ENCODE assay signal across 9 mouse cellular contexts in the genomic region with DNA sequence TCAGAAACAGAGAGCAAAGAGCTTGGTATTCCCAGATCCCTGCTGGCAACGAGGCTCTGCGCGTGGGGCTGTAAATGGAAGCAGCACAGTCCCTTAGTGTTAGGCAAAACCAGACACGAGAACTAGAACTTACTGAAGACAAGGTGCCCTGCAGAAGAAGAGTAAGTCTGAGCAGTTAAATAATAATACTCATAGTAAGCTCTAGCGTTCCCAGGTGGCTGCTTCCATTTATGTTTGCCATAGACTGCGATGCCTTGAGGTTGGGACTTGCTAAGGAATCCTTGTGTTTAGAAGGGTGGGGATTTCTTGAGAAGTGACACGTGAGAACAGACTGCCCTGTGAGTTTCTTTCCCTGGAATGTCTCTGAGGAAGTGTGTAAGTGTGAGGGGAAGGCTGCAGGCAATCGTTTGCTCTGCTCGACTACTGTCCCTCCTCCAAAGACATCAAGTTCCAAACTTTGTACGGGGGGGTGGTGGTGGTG. TPM values are rescaled to one million over a fixed set of nuclear protein-coding genes. Genes with fewer than 3 reads are reported as not detected.
DNase-seq lines count a peak whose midpoint lies in the region; ATAC-seq and TF ChIP-seq lines count a peak whose summit lies in the region.
"Had no signal": no experiment of that assay in that cellular context is flagged by ENCODE, and none has a peak within 500 bp of the region (broad histone marks: within the 10 kb centered on the region; RNA-seq: fewer than 3 reads in every experiment).

No protein-coding gene starts in this region.

- peak overlapping the region; percentile 48 for H3K4me3 ChIP-seq in layer of hippocampus, adult 2 months
- H3K4me3 ChIP-seq in embryonic facial prominence, embryonic 15.5 days (replicated peaks): peak overlapping the region; percentile 56
- peak overlapping the region; percentile 82 for H3K4me3 ChIP-seq in myocyte

- DNase-seq in layer of hippocampus, adult 2 months (ENCODE audit: low spot score in 2 of 2): no peak
- DNase-seq in layer of hippocampus, postnatal 36 days: no peak
- DNase-seq in kidney, postnatal 4 days: peak; percentile 47 to 58
- no peak for DNase-seq in thymus, postnatal 0 days (ENCODE audit: low spot score)
- DNase-seq in gastrocnemius, adult 8-10 months (ENCODE audit: low spot score in 2 of 2): no peak

- H3K27me3 ChIP-seq in embryonic facial prominence, embryonic 15.5 days: no peaks in the 10 kb centered on the region
- H3K27me3 ChIP-seq in myocyte (ENCODE audit: control insufficient read depth, insufficient read depth, insufficient read length): no peaks in the 10 kb centered on the region

- H3K36me3 ChIP-seq in embryonic facial prominence, embryonic 15.5 days: no peaks in the 10 kb centered on the region
- H3K36me3 ChIP-seq in myocyte (ENCODE audit: control insufficient read depth, insufficient read depth): no peaks in the 10 kb centered on the region

- TF ChIP-seq CTCF in layer of hippocampus, adult 2 months (conservative IDR thresholded peaks at IDR 0.05): no peak

- H3K79me2 ChIP-seq in myocyte (ENCODE audit: control insufficient read depth, insufficient read depth): peaks cover 65% of the 10 kb centered on the region

- TF ChIP-seq POLR2A in myocyte (IDR thresholded peaks at IDR 0.05; ENCODE audit: insufficient read length, low read depth): no peak

- peak overlapping the region; percentile 72 for H3ac ChIP-seq in myocyte (ENCODE audit: control insufficient read depth, insufficient read length)

- H3K4me1 ChIP-seq in embryonic facial prominence, embryonic 15.5 days: peaks cover 56% of the 10 kb centered on the region

- peak overlapping the region; percentile 58 for H3K4me2 ChIP-seq in embryonic facial prominence, embryonic 15.5 days (replicated peaks)
- peak overlapping the region; percentile 97 for H3K4me2 ChIP-seq in myocyte (ENCODE audit: low read depth)

- peak overlapping the region; percentile 44; the same call in 1 of the 2 replicates for H3K9ac ChIP-seq in embryonic facial prominence, embryonic 15.5 days

- no peak for ATAC-seq in embryonic facial prominence, embryonic 15.5 days (ENCODE audit: insufficient number of reproducible peaks, low FRiP score, low TSS enrichment, low read depth)
- ATAC-seq in activated CD4-positive, CD25-positive, alpha-beta regulatory T cell, adult 4 months: no peak

- WGBS in embryonic facial prominence, embryonic 15.5 days: 6% methylated on average over 10 of the region's 10 CpGs

- H3K27ac ChIP-seq in layer of hippocampus, adult 2 months: peak overlapping the region; percentile 43; the same call in 1 of the 2 replicates
- peak overlapping the region; percentile 90 for H3K27ac ChIP-seq in embryonic facial prominence, embryonic 15.5 days (replicated peaks)

- H3K9me3 ChIP-seq in embryonic facial prominence, embryonic 15.5 days (replicated peaks): no peaks in the 10 kb centered on the region

TF ChIP-seq in myocyte, 11 proteins besides CTCF, POLR2A, EP300 and RAD21:
- no peak for TF ChIP-seq SRF (IDR thresholded peaks at IDR 0.05; ENCODE audit: control insufficient read depth, insufficient read length, low read depth)
- TF ChIP-seq REST (IDR thresholded peaks at IDR 0.05; ENCODE audit: insufficient read depth, insufficient read length): no peak
- TF ChIP-seq MYOD1 (IDR thresholded peaks at IDR 0.05; ENCODE audit: control insufficient read depth in 1 of 3, insufficient read length in 2 of 3, low read depth in 2 of 3): no peak
- no peak for TF ChIP-seq TCF12 (IDR thresholded peaks at IDR 0.05; ENCODE audit: insufficient read depth, poor library complexity, severe bottlenecking)
- TF ChIP-seq TCF3 (IDR thresholded peaks at IDR 0.05; ENCODE audit: insufficient read length, low read depth): no peak
- TF ChIP-seq MYOG (IDR thresholded peaks at IDR 0.05; ENCODE audit: control insufficient read depth in 1 of 3, insufficient read depth in 1 of 3, insufficient read length in 2 of 3, low read depth in 2 of 3): no peak

RNA-seq across cellular contexts. Expression of gene Cald1, which starts 1.4 kb away (rescaled TPM):
- total RNA-seq in layer of hippocampus, adult 2 months (2021): 10 to 100 TPM; 32.9 to 38.8 TPM
- total RNA-seq in layer of hippocampus, postnatal 36 days (2021): 10 to 100 TPM; 34.0 to 40.7 TPM
- 290 and 306 TPM in 2 replicates for polyA plus RNA-seq in embryonic facial prominence, embryonic 15.5 days (2015; fragmentation: Nextera tagmentation; extraction: Ambion mirVana)
- 88.1 TPM for polyA plus RNA-seq in myocyte (2012; fragmentation: generic; extraction: Trizol)
- not detected for polyA plus RNA-seq in activated CD4-positive, CD25-positive, alpha-beta regulatory T cell, adult 4 months (2017; shearing (Covaris generic))
- 28.7 and 34.0 TPM in 2 replicates for polyA plus RNA-seq in thymus, postnatal 0 days (2015; fragmentation: Nextera tagmentation; extraction: Ambion mirVana)
- 10 to 100 TPM; 11.5 to 27.6 (median 19.1) TPM for total RNA-seq in gastrocnemius, adult 8-10 months (2022)
- total RNA-seq: common myeloid progenitor, adult 5-6 weeks had no signal

Comparison
In these comparisons a context has a peak if more than half of its experiments do, and no peak if none do; other contexts are left out.
1. DNase-seq: peak in kidney, postnatal 4 days (2 of 2); none in layer of hippocampus, adult 2 months (0 of 2), layer of hippocampus, postnatal 36 days (0 of 2), thymus, postnatal 0 days (single experiment) and gastrocnemius, adult 8-10 months (0 of 2).
2. RNA of gene Cald1, which starts 1.4 kb away (polyA plus RNA-seq): 290 to 306 TPM in embryonic facial prominence, embryonic 15.5 days, 88.1 TPM in myocyte (single experiment) and 28.7 to 34.0 TPM in thymus, postnatal 0 days; not detected in activated CD4-positive, CD25-positive, alpha-beta regulatory T cell, adult 4 months; every median in the first group is over 10 times any median in the second.
3. Peak in every context shown above with its lines, with median percentiles within 50 percentile points of each other: H3K4me3 ChIP-seq.